Mouse (Mus musculus): ENCODE data around the gene Tmem131l.

The Tmem131l gene
- long read RNA-seq, experiment 1, full-length matches to known transcripts: 1 of 12 reads
- long read RNA-seq, experiment 1, partial matches to known transcripts: 7 of 12 reads
- long read RNA-seq, experiment 1, other reads (novel, unspliced or antisense): 4 of 12 reads
- long read RNA-seq, experiment 2, full-length matches to known transcripts: 2 of 7 reads
- long read RNA-seq, experiment 2, partial matches to known transcripts: 2 of 7 reads
- long read RNA-seq, experiment 2, other reads (novel, unspliced or antisense): 3 of 7 reads

DNA sequence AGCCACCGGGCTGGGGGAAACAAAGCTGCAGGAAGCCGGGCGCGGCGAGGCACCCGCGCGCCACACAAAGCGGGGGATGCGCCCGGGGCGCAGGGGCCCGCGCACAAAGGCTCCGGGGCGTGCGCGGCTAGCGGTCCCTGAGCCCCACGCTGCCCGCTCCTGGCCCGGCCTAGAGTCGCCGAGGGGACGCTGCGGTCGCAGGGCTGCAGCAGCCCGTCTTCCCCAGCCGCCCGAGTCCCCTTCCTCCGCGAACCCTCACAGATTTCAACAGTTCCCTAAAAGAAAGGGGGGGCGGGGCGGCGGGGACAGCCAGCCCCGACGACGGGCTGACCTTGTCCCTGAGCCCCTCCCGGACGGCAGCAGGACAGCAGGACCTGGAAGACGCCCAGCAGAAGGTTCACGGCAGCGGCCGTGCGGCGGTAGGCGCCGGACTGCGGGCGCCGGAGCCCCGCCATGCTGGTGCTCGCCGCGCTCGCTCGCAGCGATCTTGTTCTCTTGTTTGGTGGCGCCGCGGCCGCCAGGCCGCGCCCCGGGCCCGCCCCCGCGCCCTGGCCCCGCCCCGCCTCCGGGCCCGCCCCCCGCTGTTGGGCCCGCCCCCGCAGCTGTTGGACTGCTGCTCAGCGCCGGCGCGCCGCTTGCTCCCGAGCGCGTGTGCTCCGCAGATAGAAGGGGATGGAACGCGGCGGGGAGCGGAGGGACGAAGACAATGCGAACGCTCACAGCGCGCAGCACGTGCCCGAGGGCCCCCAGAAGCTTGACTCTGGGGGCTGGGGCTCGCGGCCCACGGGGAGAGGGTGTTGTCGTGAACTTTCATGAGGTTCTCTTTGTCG, at the start of gene Tmem131l:
Gene Tmem131l (minus strand): TSS at position 530 of the 830 bp plus-strand sequence.
- intact Hi-C loops (cut with DNase I): loop anchor here (5.0 kb wide), 3 partner anchors 38 to 93 kb away; no protein-coding TSS in a partner anchor

DNA sequence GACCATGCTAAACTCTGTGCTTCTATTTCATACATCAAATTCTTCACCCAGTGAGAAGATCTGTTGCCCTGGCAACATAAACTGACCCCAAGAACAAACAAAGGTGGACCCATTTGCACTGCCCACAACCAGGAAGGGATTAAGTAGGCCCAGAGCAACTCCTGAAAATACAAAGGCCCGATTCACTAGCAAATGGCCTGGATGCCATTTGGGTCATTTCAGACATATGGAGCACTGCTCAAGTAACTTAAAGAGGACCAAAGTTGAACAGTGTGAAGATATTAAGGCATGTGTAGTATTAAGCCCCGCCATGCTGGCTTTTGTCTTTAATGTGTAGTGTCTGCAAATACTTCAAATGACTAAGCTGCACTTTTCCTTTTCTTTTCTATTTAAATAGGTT, 46.9 kb upstream of the Tmem131l start:
- intact Hi-C loops (cut with DNase I): no loop called here

DNA sequence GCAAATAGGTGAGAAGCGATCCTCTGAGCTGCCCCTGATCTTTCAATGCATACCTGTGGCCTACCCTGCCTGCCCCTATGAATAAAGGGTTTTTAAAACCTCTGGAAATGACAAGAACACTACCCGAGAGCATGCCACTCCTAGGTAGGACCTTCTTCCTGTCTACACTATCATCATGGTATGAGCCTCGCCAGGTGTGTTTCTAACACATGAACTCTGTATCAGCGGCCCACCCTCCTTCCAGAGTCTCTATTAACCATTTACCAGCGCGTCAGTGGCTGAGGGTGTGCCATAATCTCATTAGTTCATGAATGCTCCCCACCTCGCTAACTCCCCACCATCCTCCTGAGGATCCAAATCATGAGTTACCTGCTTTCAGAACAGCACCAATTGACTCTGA, 46.4 kb upstream of the Tmem131l start:
- intact Hi-C loops (cut with DNase I): no loop called here

DNA sequence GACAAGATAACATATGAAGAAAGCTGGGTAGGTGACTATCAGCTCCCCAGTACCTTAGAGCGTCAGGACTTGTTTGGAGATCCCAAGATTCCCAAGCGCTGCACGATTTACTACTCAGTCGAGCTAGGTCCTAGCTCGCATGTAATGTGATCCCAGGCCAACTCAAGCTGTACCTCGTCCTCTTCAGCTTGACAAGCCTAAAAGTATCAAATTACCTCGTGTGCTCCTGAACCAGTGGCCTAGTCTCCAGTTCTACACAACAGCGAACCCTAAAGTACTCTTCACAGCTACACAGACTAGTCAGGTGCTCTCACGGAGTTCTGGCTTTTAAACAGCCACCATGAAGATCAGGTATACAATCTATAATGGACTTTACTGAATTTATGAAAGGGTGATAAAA, 45.5 kb upstream of the Tmem131l start:
- intact Hi-C loops (cut with DNase I): no loop called here

DNA sequence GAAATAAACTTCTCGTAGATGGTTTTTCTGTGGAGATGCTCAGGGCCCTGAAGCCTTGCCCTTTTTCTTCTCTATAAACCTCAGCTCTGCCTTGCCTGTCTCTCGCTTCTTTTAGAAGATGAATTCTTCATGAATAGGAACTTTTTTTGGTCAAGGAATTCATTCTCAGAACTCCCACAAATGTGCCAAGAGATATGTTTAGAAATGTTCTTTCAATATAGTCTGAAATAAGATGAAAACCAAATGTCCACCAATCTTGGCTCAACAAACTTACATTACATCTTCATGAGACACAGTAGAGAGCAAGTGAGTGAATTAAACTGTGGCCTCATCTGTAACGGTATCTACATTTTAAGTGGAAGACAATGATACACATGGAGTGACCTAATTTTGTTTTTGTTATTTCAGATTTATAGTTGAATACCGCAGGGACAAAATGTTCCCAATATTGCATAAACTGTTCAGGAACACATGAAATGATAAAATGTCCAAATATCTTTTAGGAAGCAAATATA, 41.3 kb upstream of the Tmem131l start:
- intact Hi-C loops (cut with DNase I): no loop called here

DNA sequence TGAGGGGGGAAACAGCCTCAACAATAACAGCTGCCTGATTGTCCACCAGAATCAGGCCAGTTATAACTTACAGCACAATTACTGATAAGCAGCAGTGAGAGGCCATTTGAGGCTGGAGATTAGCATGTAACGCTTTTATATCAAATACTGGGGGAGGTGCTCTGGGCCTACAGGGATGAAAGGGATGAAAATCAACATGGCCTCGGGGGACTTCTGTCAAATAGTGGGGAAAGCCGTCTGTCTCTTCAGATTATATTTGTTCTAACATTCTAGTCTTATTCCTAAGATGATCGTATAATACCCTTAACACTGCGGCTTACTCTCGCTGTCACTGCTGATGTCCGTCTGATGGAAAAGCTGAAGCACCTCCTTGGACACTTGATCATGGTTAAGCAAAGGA, 40.1 kb upstream of the Tmem131l start:
- intact Hi-C loops (cut with DNase I): no loop called here

DNA sequence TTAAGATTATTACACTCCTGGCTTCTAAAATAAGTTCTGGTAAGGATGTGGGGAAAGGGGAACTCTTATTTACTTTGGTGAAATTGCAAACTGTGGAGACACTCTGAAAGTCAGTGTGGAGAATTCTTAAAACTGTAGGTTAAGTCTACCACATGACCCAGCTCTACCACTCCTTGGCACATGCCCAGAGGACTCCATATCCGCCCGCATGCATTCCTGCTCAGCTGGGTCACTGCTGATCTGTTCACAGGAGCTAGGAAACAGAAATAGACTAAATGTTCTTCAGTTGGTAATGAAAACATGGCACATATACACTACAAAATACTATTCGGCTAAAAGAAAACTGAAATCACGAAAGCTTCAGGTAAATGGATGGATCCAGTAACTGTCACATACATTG, 37.5 kb upstream of the Tmem131l start:
- intact Hi-C loops (cut with DNase I): no loop called here

DNA sequence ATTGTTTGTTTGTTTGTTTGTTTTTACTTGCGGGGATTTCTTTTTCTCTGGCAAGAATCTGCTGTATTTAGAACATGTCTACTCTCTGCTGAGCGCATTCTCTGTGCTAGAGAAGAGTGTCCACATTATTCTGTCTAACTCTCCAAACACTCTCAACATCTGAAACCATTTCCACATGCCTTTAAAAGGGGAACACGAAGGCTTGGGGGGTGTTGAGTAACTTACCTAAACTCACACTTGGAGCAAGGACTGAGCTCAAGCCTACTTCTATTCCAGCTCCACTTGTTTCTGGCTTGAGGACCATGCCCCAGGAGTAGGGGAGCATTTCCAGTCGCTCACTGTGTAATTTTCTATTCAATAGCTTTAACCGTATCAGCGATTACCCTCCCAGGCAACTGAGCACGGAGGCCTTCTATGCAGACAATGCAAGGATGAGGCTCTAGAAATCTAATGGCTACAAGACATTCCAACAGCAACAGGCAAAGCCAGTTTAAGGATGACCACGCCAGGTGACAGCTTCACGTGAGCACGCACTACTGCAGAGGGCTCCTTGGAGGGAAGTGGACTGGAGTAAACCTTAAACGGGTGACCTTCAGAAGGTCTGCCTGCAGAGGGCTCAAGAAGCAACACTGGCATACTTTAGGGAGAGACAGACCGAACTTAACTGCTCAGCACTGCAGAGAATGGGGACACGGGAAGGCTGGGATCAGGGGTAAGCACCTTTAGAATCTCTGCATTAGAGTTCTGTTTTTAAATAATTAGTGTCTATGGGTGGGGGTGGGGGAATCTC, 36.8 kb upstream of the Tmem131l start:
- intact Hi-C loops (cut with DNase I): no loop called here

DNA sequence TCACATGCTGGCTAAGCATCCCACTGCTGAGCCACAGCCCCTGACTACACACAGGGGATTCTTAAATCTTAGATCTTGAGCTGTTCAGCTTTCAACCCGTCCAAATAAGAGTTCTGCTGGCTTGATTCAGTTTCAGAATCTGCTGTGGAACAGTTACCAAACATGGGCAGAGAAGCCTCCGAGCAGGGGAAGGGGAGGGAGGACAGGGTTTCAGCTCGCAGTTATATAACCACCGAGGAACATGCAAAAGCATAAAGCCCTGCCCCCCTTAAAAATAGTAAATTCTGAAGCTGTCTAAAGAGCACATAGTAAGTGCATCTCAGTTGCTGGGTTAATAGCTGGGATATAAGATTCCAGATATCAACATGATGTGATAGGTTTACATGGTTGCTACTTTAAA, 35.5 kb upstream of the Tmem131l start:
- intact Hi-C loops (cut with DNase I): no loop called here

DNA sequence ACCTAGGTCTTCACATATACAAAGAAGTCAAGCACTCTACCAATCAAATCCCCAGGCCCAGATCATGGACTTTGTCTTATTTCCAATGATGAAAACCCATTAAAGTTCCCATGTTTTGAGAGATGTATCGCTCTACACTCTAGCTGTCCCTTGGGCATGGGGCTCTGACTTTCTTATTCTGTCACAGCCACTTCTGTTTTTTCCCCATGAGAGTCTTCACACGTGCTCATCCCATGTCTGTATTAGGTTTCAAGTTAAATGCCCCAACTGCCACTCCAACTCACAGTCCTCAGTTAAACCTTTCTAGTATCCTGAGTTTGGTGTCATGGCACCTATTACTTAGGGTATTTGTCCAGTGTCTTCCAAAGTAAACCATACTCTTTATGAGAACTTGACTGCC, 34.8 kb upstream of the Tmem131l start:
- intact Hi-C loops (cut with DNase I): no loop called here

DNA sequence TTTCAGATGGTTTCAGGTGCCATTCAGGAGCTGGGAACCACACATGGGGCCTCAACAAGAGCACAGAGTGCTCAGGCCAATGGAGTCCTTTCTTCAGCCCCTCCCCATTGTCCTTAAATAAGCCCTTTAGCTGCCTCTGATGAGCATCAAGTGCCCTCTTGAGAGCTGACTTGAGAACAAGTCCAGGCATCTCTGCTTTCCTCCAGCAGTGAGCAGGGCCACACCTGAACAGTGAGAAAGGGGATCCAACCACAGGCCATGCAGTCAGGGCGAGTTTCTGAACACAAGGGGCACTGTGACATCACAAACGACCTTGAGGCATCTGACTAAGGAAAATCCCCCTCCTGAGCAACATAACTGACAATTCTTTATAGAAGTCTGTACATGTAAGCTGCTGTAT, 31.7 kb upstream of the Tmem131l start:
- intact Hi-C loops (cut with DNase I): no loop called here

DNA sequence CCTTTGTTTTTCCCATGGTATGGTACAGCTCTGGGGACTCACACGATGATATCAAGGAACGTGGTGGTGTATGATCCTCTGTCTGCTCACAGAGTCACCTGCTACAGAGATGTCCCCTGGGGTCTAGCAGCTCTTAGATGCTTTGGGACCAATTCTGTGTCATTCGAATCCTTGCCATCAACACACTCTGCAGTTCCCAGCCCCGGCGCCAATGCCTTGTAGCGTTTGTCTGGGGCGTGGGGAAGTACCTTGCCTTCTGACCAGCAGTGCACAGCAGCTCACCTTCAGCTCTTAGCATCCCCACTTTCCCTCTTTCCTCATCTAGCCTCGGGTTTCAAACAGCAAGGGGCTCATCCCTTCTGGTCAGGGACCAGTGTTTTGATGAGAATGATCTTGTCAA, 30.8 kb upstream of the Tmem131l start:
- intact Hi-C loops (cut with DNase I): no loop called here

DNA sequence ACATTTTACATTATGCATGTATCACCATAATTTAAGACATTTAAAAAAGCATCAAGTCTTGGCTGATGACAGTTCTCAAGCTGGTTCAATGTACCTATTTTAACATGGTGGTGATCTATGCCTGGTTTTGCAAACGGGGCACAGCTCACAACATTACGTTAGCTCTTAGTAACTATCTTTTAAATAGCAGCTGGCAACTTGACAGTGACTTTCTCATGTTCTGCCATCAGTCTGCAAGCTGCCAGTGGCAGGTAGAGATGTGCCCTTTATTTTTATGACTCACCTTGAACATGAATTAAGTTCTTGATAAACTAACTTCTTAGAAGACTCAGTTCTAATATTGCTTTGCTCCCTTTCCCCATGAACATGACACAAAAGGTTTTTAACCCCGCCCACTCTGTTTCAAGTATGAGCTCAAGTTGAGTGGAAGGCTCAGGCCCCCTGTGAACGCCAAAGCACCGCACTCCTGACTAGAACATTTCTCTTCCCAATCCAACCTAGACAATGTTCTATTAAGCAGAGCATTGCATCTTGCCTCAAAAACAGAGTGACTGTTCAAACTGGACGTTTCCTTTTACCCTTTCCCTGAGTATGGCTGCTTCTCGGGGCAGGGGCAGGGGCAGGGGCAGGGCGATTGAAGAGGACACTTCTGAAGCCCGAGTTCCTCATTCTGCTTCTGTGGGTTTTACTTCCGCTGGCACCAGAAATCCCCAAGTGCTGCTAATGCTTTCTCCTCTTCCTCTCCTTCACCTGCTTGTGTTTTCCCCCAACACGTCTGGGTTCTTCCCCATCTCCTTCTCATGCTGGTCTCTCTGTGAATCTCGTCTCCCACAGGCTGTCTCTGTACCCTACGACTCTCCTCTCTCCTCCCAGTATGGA, 29.1 kb upstream of the Tmem131l start:
- intact Hi-C loops (cut with DNase I): no loop called here

DNA sequence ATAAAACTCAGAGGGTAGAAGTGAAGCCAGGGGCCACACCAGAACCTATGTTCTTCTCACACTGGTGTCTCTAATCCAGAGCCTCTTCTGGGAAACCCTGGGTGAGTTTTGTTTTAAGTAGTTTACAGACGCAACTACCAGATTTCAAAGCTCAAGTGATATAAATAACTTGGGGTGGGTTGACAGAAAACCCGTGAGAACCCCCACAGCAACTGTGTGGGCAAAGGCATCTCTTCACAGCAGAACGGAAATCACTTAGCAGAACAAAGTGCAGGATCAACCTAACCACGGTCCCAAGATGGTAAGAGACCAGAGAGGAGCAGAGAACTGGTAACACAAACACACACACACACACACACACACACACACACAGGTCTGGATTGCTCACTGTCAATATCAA, 25.9 kb upstream of the Tmem131l start:
- intact Hi-C loops (cut with DNase I): no loop called here

DNA sequence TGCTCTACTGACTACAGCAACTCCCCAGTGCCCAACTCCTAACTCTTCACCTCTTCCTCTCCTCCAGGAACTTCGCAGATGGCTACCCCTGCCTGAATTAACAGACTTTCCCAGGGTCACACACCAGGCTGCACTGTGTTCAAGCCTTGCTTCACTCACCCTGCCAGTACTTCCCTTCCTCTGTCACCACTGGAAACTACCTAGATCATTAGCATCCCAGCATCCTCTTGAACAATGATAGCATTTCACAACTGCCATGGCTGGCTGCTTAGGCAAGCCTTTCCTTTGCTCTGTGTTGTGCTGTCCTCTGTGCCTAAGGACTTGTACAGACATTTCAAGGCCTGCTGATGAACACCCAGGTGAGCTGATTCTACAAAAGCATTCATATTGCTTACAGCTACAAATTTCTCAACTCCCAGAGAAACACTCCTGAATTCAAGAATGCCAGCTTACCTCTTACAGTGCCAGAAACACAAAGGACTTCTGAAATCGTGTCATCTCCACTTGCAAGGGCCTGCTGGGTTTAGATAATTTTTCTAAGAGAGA, 23.5 kb upstream of the Tmem131l start:
- intact Hi-C loops (cut with DNase I): no loop called here

DNA sequence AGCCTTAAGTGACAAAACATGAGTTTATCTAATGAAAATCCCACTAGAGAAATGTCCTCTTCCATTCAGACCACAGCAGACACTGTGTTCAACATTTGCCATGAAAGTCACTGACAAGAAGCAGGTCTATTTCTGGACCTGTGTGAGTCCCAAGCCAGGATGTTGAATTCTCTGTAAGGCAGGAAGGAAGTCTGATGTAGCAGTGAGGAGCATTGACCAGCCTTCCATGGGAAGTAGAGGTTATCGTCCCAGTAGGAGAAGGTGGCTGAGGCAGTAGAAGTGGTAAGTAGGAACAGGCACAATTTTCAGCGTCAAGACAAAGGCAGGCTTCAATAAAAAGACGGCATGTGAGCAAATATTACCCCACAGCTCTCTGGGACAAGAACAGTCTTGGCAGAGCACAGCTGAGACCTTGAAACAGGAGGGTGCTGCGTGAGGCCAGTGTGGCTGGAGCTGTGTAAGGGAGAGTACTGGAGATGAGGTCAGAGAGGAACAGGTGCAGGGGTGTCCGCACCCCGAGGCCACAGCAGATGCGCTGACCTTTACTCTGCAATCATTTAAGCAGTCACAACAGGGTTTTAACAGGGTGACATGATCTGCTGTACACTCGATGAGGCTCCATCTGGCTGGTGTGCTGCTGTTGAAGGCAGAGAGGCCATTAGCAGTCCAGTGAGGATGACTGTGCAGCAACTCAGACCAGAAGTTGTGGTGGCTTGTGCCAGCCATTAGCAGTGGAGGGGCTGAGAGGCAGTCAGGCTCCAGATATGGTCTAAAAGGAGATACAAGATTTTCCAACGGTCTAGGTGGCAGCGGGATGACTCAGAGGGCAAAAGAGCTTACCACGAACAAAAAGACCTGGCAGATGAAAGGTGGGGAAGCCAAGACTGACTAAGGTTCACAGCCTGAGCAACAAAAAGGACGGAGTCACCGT, 21.8 kb upstream of the Tmem131l start:
- intact Hi-C loops (cut with DNase I): no loop called here

DNA sequence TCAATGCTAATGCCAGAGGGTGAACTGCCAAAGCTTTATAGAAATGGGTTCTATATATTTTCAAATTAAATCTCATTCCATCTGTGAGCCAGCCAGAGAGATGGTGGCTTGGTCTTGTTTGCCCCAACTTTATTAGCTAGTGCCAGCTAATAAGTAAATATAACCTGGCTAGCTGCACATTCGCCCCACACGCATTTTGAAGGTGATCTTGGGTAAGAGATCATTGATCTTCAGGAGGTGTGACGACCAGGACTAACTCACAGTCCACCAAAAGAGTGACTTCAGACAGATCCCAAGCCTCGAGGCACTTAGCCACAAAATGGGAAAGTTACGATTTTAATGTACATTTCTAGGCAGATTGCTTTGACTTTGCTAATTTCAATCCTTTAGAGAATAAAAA, 21.0 kb upstream of the Tmem131l start:
- intact Hi-C loops (cut with DNase I): no loop called here

DNA sequence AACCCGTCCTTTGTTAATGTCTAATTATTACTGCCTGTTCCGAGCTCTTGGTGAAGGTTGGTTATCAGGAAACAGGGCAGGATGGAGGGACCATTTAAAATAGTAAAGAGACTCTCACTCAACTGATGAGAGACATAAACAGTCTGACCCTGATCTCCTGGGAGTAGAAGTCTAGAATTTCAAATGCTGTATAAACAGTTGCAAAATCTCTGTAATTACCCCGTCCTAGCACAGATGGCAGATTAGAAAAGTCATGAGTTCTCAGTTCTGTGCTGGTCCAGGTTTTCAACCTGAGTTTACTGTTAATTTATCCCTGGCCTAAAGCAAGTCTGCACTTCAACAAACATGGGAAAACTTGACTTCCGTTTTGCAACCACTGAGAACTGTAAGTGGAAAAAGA, 20.2 kb upstream of the Tmem131l start:
- intact Hi-C loops (cut with DNase I): no loop called here

DNA sequence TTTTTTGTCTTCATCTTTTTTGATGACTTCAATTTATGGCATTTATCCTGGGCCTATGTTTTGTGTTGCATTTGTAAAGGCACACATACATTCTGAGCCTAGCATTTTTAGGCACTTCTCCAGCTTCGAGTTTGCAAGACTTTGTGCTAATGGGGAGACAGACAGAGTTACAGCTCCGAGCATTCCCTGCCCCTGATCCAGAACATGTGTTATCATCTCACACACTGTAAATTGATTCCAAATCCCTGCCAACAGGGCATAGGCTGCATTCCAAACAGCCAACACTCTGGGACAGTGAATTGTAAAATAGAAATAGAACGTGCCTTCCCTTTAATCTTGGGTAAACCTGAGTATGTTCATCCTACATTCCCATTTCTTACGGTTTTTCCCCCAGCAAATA, 19.7 kb upstream of the Tmem131l start:
- intact Hi-C loops (cut with DNase I): no loop called here

Data from adrenal gland (tissue).